Mouse (Mus musculus) lung, embryonic 15.5 days (tissue): ENCODE results near the gene Atp1a3. TPM values are rescaled to one million over a fixed set of nuclear protein-coding genes. Genes with fewer than 3 reads are reported as not detected.
"Not testable (repeated sequence)": the region's sequence is repeated elsewhere in the genome, so short reads cannot be mapped to it uniquely, and the experiment has no call there.

Experiments used
- ATAC-seq: fragments of 200-750 bp; cut with Nextera tagmentation; 2 replicates; pipeline ENCODE4 v1.8.0; 2017; ENCODE audit warnings: moderate number of reproducible peaks, borderline replicate concordance; ENCODE audit not compliant: low FRiP score, low TSS enrichment; ENCODE audit errors: extremely low read depth
- H3K27ac ChIP-seq: fragments of 300-500 bp; sonication (generic); 2 replicates; pipeline ENCODE4 v1.5.1; 2015; ENCODE audit warnings: moderate library complexity, mild to moderate bottlenecking, inconsistent platforms
- H3K27me3 ChIP-seq: fragments of 300-500 bp; sonication (generic); 2 replicates; pipeline ENCODE4 v1.6.1; 2015; ENCODE audit warnings: inconsistent platforms
- H3K36me3 ChIP-seq: fragments of 300-500 bp; sonication (generic); 2 replicates; pipeline ENCODE4 v1.6.1; 2015; ENCODE audit warnings: inconsistent platforms
- H3K4me1 ChIP-seq: fragments of 300-500 bp; sonication (generic); 2 replicates; pipeline ENCODE4 v1.6.1; 2015; ENCODE audit warnings: inconsistent platforms
- H3K4me2 ChIP-seq: fragments of 300-500 bp; sonication (generic); 2 replicates; pipeline ENCODE4 v1.6.1; 2015; ENCODE audit warnings: inconsistent platforms, mild to moderate bottlenecking, moderate library complexity
- H3K4me3 ChIP-seq: fragments of 300-500 bp; sonication (generic); 2 replicates; pipeline ENCODE4 v1.5.1; 2015; ENCODE audit warnings: mild to moderate bottlenecking, inconsistent platforms
- H3K9ac ChIP-seq: fragments of 300-500 bp; sonication (generic); 2 replicates; pipeline ENCODE4 v1.6.1; 2015; ENCODE audit warnings: inconsistent platforms
- H3K9me3 ChIP-seq: fragments of 300-500 bp; sonication (generic); 2 replicates; pipeline ENCODE4 v1.6.1; 2016; ENCODE audit warnings: inconsistent platforms
- WGBS: fragments of 180-500 bp; shearing (Covaris S2); methylation state at CpG from one replicate; pipeline ENCODE4 v1.1.7; 2015; 5-methylcytosine and 5-hydroxymethylcytosine counted together
- polyA plus RNA-seq: library from polyadenylated mRNA; unstranded; fragments of >200 nt; fragmentation: Nextera tagmentation; extraction: Ambion mirVana; gene quantifications from 2 replicates; pipeline ENCODE4 v1.2.1, GENCODE M21; 2015

Atp1a3 gene
- polyA plus RNA-seq, result 0.84 and 1.3 TPM in 2 replicates

DNA sequence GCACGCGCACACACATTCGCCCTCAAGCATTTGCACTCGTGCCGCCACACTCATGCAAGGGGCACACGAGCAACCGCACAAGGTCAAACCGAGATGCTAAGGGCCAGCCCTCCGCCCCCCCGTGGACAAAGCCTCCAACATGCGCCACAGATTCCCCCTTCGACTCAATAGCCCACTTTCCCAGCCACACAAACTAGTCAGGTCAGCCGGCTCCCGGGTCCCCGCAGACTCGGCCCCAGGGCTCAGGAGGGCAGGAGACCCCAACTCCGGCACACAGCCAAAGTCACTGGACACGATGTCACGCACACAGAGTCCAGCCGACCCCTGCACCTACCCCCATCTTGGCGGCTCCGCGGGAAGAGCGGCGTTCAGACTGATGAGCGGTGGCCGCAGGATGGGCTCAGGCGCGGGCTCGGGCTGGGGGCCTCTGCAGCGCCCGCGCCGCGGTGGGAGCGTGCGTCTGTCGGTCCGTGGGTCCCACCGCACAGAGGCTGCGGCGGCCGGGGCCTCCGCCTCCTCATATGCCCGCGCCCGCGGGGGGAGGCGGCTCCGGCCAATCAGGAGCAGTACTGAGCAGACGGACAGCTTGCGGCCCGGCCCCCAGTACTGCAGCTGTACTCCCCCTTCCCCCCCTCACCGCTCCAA, at the start of gene Atp1a3:
Atp1a3 (minus strand) TSS at position 538 of the 645 bp plus-strand sequence.
- H3K27ac ChIP-seq, result no peak within 1 kb of the TSS
- ATAC-seq, result peak; percentile 40; the same call in 1 of the 2 replicates
- H3K4me1 ChIP-seq, result peaks cover 15% of the 10 kb centered on the region
- peak within 1 kb of the TSS; percentile 55 for H3K4me2 ChIP-seq
- H3K9ac ChIP-seq, result no peak within 1 kb of the TSS
- WGBS, result 2% methylated on average over 53 of the region's 54 CpGs
- no peaks in the 10 kb centered on the region for H3K9me3 ChIP-seq
- H3K4me3 ChIP-seq, result peak within 1 kb of the TSS; percentile 31
- H3K27me3 ChIP-seq, result peaks cover 74% of the 10 kb centered on the region
- no peaks in the 10 kb centered on the region for H3K36me3 ChIP-seq

DNA sequence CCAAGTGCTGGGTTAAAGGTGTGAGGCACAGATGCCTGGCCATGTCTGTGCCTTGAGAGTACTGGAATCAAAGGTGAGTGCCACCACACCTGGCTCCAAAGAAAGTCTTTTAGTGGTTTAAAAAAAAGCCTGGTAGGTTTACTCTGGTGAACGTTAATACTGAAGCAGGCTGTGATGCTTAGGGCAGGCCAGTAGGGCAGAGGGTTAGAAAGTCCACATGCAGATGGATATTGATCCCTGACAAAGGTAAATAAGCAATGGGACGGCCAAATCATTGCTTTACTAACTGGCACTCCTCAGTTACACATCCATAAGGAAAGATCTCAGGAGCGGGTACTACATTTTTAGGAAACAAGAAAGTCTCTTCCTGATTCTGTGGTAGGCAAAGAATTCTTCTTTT, 46.8 kb upstream of the Atp1a3 start:
- Histone ChIP-seq H3K4me2 (no peak overlapping the region), H3K36me3 (peaks cover 15% of the 10 kb centered on the region; the same call in 1 of the 2 replicates), H3K4me1 (no peaks in the 10 kb centered on the region), H3K27ac (no peak overlapping the region), H3K4me3 (no peak overlapping the region), H3K9ac (no peak overlapping the region), H3K27me3 (no peaks in the 10 kb centered on the region), H3K9me3 (no peaks in the 10 kb centered on the region)
- WGBS, result 74% methylated on average over 3 of the region's 3 CpGs
- ATAC-seq, result no peak

DNA sequence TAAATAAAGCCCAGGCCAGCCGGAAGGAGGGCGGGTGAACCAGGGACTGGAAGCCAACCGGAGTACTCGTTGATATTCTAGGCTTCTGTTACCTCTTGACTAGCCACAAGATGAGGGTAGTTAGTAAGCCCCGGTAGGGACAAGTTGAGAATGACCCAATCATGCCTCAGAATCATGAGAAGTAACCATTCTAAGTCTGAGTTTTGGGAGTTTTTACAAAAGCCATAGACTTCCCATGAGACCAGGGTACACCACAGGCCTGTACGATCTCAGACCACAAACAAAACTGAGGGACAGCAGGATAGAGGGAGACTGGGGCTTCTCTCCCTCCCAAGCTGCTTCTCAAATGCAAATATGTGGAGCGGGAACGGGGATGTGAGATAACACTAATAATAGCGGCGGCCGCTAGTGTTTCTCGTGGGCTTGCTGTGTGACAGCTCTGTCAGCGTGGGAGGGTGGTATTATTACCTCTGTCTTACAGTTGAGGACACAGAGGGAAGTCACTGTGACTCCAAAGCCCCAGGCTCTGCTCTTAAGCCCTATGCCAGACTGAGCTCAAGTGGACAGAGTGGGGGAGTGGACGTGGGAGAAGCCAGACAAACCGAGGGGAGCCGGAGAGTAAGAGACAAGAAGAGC, 43.7 kb upstream of the Atp1a3 start:
- WGBS, result 80% methylated on average over 16 of the region's 16 CpGs
- Histone ChIP-seq H3K4me3 (no peak overlapping the region), H3K27ac (no peak overlapping the region), H3K9ac (no peak overlapping the region), H3K27me3 (no peaks in the 10 kb centered on the region), H3K9me3 (no peaks in the 10 kb centered on the region), H3K36me3 (peaks cover 16% of the 10 kb centered on the region), H3K4me1 (no peaks in the 10 kb centered on the region), H3K4me2 (no peak overlapping the region)
- ATAC-seq, result no peak

DNA sequence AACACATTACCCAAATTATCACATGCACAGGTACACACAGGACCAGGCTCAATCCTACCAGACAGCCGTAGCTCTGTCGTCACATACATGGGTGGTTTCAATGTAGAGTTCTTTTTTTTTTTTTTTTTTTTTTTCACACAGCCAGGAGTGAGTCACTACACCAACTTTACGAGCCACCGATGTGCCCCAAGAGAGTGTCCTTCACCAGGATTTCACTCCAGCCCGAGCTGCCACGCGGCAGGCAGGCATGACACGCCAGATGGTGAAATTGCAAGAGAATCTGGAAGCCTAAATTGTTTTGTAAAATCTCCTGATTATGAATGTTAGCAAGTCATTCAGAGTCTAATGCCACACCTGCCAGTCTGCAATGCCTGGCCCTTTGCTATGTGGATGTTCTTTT, 41.6 kb upstream of the Atp1a3 start:
- H3K4me2 ChIP-seq, result no peak overlapping the region
- ATAC-seq, result no peak
- 91% methylated on average over 8 of the region's 8 CpGs for WGBS
- H3K9ac ChIP-seq, result no peak overlapping the region
- H3K36me3 ChIP-seq, result peaks cover 32% of the 10 kb centered on the region
- no peak overlapping the region for H3K4me3 ChIP-seq
- H3K9me3 ChIP-seq, result no peaks in the 10 kb centered on the region
- H3K27ac ChIP-seq, result no peak overlapping the region
- H3K4me1 ChIP-seq, result no peaks in the 10 kb centered on the region
- H3K27me3 ChIP-seq, result no peaks in the 10 kb centered on the region

DNA sequence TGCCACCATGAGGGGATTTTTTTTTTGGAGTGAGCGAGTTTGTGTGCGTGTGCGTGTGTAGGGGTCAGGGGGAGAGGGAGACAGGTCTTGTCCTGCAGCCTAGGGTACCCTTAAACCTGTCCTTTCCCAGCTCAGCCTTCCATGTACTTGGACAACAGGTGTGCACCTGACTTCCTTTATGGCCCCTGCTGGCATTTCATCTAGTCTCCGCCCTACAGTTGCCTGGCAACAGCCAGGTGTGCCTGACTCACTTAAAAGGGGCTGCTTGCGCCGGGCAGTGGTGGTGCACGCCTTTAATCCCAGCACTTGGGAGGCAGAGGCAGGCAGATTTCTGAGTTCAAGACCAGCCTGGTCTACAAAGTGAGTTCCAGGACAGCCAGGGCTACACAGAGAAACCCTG, 38.8 kb upstream of the Atp1a3 start:
- H3K36me3 ChIP-seq, result peaks cover 35% of the 10 kb centered on the region
- H3K4me3 ChIP-seq, H3K27ac ChIP-seq, H3K9me3 ChIP-seq, ATAC-seq, H3K9ac ChIP-seq, H3K4me2 ChIP-seq, H3K27me3 ChIP-seq, H3K4me1 ChIP-seq: not testable (repeated sequence)
- WGBS, result 83% methylated on average over 7 of the region's 7 CpGs

DNA sequence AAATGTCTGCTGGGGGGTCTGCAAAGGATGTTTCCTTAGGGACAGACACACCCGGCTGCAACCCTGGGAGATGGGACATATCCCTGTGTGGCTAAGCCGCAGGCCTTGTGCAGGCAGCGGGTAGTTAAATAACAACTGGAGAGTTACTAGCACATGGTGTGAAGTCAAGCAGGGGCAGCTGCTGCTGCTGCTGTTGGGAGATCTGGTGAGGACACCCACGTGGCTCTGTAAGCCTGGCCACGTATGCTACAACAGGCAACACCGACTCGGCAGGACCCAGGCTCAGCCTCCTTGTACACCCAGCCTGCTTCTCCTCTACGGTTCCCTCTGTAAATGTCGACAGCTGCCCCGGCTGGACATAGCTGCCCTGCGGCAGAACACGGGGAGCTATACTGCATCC, 36.2 kb upstream of the Atp1a3 start:
- H3K4me3 ChIP-seq, result no peak overlapping the region
- H3K36me3 ChIP-seq, result peaks cover 35% of the 10 kb centered on the region
- H3K4me1 ChIP-seq, result no peaks in the 10 kb centered on the region
- H3K27me3 ChIP-seq, result no peaks in the 10 kb centered on the region
- 83% methylated on average over 12 of the region's 12 CpGs for WGBS
- no peak for ATAC-seq
- no peak overlapping the region for H3K4me2 ChIP-seq
- H3K9ac ChIP-seq, result no peak overlapping the region
- no peaks in the 10 kb centered on the region for H3K9me3 ChIP-seq
- no peak overlapping the region for H3K27ac ChIP-seq

DNA sequence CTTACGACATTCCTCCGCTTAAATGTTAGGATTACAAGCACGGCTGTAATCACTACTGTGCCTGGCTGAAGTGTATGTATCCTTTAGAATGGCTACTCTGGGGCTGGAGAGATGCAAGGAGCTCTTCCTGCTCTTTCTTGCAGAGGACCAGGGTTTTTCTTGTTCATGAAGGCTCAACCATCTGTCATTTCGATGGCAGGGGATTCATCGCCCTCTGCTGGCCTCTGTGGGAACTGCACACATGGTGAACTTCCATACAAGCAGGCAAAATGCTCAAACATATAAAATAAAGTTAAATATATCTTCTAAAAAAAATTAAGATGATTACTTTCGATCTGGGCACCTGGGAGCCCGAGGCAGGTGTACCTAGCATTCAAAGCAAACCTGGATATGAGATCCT, 30.2 kb upstream of the Atp1a3 start:
- WGBS, result 49% methylated on average over 7 of the region's 7 CpGs
- H3K4me3 ChIP-seq, result no peak overlapping the region
- no peak overlapping the region for H3K27ac ChIP-seq
- H3K4me2 ChIP-seq, result no peak overlapping the region
- no peak for ATAC-seq
- no peaks in the 10 kb centered on the region for H3K9me3 ChIP-seq
- no peak overlapping the region for H3K9ac ChIP-seq
- peaks cover 8% of the 10 kb centered on the region for H3K36me3 ChIP-seq
- H3K4me1 ChIP-seq, result no peaks in the 10 kb centered on the region
- no peaks in the 10 kb centered on the region for H3K27me3 ChIP-seq

DNA sequence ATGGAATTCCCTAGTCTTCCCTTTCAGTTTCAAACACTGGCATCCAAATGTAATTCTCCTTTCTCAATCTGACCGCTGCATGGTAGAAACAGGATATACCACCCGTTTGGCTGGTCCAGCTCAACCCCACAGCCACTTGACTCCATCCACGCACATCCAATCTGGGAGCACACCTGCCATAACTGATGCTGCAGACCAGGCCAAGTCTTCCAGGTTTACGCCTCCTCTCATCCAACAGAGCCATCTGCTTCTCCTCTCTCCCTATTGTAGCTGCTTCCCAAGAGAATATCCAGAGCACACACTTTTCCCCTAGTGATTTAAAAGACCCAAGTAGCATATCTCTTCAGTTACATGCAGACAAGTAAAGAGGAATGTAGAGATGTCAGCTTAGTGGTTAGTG, 29.0 kb upstream of the Atp1a3 start:
- no peak overlapping the region for H3K4me2 ChIP-seq
- no peaks in the 10 kb centered on the region for H3K27me3 ChIP-seq
- no peak overlapping the region for H3K27ac ChIP-seq
- no peaks in the 10 kb centered on the region for H3K4me1 ChIP-seq
- WGBS, result 90% methylated on average over 4 of the region's 4 CpGs
- H3K9ac ChIP-seq, result no peak overlapping the region
- H3K36me3 ChIP-seq, result peaks cover 5% of the 10 kb centered on the region; the same call in 1 of the 2 replicates
- H3K4me3 ChIP-seq, result no peak overlapping the region
- ATAC-seq, result no peak
- H3K9me3 ChIP-seq, result no peaks in the 10 kb centered on the region

DNA sequence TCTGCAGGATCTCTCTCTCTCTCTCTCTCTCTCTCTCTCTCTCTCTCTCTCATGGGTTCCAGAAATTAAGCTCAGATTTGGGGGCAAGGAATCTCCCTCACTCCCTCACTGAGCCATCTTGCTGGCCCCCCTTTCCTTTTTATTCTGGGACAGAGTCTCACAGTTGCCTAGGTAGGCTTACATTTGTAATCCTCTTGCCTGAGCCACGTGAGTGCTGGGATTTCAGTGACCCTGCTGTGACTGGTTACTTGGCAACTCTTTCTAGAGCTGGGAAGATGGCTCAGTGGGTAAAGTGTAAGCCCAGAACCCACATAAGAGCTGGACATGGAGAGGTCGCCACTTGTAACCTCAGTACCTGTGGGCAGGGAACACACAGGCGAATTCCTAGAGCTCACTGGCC, 25.8 kb upstream of the Atp1a3 start:
- Histone ChIP-seq H3K4me1 (no peaks in the 10 kb centered on the region), H3K36me3 (peaks cover 5% of the 10 kb centered on the region; the same call in 1 of the 2 replicates), H3K27me3 (no peaks in the 10 kb centered on the region), H3K4me2 (no peak overlapping the region), H3K9ac (no peak overlapping the region), H3K27ac (no peak overlapping the region), H3K4me3 (no peak overlapping the region), H3K9me3 (no peaks in the 10 kb centered on the region)
- ATAC-seq, result no peak
- WGBS, result 61% methylated on average over 3 of the region's 3 CpGs

DNA sequence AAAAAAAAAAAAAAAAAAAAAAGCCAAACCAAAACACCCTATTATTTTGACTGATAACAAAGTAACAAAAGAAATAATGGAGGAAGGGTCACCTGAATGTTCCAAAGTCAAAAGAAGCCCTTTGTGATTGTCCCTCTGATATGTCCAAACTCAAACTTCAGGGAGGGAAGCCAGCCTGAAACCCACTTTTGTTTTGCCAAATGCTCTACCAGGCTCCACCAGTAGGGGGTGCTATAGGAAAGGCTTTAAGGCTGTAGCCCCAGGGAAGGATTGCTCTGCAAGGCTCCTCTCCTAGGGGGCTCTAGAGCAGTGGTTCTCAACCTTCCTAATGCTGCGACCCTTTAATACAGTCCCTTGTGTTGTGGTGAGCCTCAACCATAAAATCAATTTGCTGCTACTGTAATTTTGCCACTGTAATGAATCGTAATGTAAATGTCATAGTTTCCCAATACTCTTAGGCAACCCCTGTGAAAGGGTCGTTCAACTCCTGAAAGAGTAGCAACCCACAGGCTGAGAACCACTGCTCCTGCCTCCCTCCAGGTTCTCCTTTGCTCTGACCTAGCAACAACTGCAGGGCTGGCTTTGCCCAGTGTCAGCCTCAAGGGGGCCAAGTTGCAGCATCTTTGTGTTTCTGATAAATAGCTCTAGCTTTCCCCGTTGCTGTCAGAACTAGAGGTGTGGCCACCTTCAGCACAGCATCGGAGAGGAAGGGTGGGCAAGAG, 24.4 kb upstream of the Atp1a3 start:
- WGBS, result 36% methylated on average over 5 of the region's 5 CpGs
- no peaks in the 10 kb centered on the region for H3K36me3 ChIP-seq
- ATAC-seq, result no peak
- H3K4me2 ChIP-seq, result no peak overlapping the region
- H3K9ac ChIP-seq, result no peak overlapping the region
- H3K4me3 ChIP-seq, result no peak overlapping the region
- H3K4me1 ChIP-seq, result no peaks in the 10 kb centered on the region
- no peaks in the 10 kb centered on the region for H3K9me3 ChIP-seq
- no peak overlapping the region for H3K27ac ChIP-seq
- H3K27me3 ChIP-seq, result no peaks in the 10 kb centered on the region

DNA sequence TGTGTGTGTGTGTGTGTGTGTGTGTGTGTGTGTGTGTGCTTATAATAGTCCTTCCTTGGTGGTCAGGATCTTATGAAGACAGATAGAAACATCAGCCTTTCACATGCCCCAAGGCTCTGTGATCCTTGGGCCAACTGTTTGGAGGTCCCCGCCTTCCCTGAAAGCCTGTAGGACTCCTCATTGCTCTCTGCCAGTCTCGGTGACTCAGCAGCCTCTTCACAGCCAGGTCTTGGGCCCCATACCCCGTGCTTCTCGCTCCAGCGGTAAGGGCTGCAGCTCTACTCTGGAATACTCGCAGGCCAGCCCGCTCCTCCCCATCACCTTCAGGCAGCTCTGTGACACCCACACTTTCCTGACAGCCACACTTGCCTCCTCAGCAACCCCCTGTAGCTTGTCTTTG, 20.7 kb upstream of the Atp1a3 start:
- Histone ChIP-seq H3K27ac (no peak overlapping the region), H3K4me1 (no peaks in the 10 kb centered on the region), H3K9me3 (no peaks in the 10 kb centered on the region), H3K9ac (no peak overlapping the region), H3K4me2 (no peak overlapping the region), H3K27me3 (no peaks in the 10 kb centered on the region), H3K4me3 (no peak overlapping the region), H3K36me3 (peaks cover 2% of the 10 kb centered on the region; the same call in 1 of the 2 replicates)
- no peak for ATAC-seq
- WGBS, result 51% methylated on average over 7 of the region's 7 CpGs

DNA sequence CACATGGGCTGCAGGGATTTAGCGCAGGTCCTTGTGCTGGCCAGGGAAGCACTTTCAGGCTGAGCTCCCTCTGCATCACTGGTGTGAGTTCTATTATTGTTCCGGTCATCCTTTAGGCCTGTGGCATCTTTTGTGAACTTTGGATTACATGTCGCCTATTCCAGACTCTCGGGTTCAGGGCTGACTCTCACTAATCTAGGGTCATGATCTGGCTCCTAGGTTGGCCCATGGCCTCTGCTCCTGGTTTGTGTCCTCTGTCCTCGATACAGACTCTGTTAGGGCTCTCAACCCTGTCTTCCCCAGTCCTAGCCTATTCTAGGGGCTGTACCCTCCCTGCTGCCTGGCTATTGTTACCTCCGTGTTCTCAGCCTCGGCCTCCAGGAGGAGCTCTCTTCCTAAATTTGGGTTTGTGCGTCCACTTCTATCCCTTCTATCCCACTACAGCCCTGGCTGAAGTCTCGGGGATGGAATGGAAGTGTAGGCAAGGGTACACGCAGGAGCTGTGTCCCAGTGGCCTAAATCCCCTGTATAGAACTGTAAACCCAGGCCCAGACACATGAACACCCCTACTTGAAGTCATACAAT, 20.2 kb upstream of the Atp1a3 start:
- peaks cover 7% of the 10 kb centered on the region; the same call in 1 of the 2 replicates for H3K36me3 ChIP-seq
- ATAC-seq, result no peak
- no peak overlapping the region for H3K4me2 ChIP-seq
- H3K4me1 ChIP-seq, result no peaks in the 10 kb centered on the region
- H3K27ac ChIP-seq, result no peak overlapping the region
- H3K9ac ChIP-seq, result no peak overlapping the region
- no peaks in the 10 kb centered on the region for H3K27me3 ChIP-seq
- WGBS, result 58% methylated on average over 10 of the region's 10 CpGs
- no peak overlapping the region for H3K4me3 ChIP-seq
- no peaks in the 10 kb centered on the region for H3K9me3 ChIP-seq
